Mouse (Mus musculus): ENCODE measurements at regions not wholly inside any gene's neighbourhood (a gene's known extent, or its start where the extent isn't known, plus 50 kb on each side); places are given as distances from the start of the nearest gene placed in this dataset.

GRCm38 (mm10) chr3:136993473-136993872, 323.5 kb downstream of the Ppp3ca start:
- DNase-seq (ENCODE audit: low read depth, low spot score): no peak

- no peak for DNase-seq (ENCODE audit: low read depth, low spot score)
These were observed 324.6 kb downstream of the Ppp3ca start for GRCm38 (mm10) chr3:136994361-136995083.

GRCm38 (mm10) chr3:136995611-136996335, 325.8 kb downstream of the Ppp3ca start:
- no peak for DNase-seq (ENCODE audit: low read depth, low spot score)

GRCm38 (mm10) chr3:136996381-136996895, 326.5 kb downstream of the Ppp3ca start:
- DNase-seq (ENCODE audit: low read depth, low spot score): no peak

- no peak for DNase-seq (ENCODE audit: low read depth, low spot score)
These were observed 329.3 kb upstream of the Emcn start for GRCm38 (mm10) chr3:137011551-137011950.

GRCm38 (mm10) chr3:137014686-137015085, 326.2 kb upstream of the Emcn start:
- peak; percentile 39 for DNase-seq (ENCODE audit: low read depth, low spot score)

GRCm38 (mm10) chr3:137015199-137015598, 325.7 kb upstream of the Emcn start:
- DNase-seq (ENCODE audit: low read depth, low spot score): no peak

- DNase-seq (ENCODE audit: low read depth, low spot score): no peak
These were observed 320.8 kb upstream of the Emcn start for GRCm38 (mm10) chr3:137019971-137020634.

- no peak for DNase-seq (ENCODE audit: low read depth, low spot score)
These were observed 311.3 kb upstream of the Emcn start for GRCm38 (mm10) chr3:137029546-137029945.

- DNase-seq (ENCODE audit: low read depth, low spot score): no peak
These were observed 308.1 kb upstream of the Emcn start for GRCm38 (mm10) chr3:137032802-137033201.

- no peak for DNase-seq (ENCODE audit: low read depth, low spot score)
These were observed 301.2 kb upstream of the Emcn start for GRCm38 (mm10) chr3:137039638-137040037.

GRCm38 (mm10) chr3:137056544-137057224, 284.2 kb upstream of the Emcn start:
- DNase-seq (ENCODE audit: low read depth, low spot score): no peak

GRCm38 (mm10) chr3:137057225-137057910, 283.5 kb upstream of the Emcn start:
- no peak for DNase-seq (ENCODE audit: low read depth, low spot score)

GRCm38 (mm10) chr3:137057911-137058260, 283.0 kb upstream of the Emcn start:
- no peak for DNase-seq (ENCODE audit: low read depth, low spot score)

GRCm38 (mm10) chr3:137062067-137062466, 278.8 kb upstream of the Emcn start:
- no peak for DNase-seq (ENCODE audit: low read depth, low spot score)

GRCm38 (mm10) chr3:137067336-137067735, 273.5 kb upstream of the Emcn start:
- no peak for DNase-seq (ENCODE audit: low read depth, low spot score)

GRCm38 (mm10) chr3:137069334-137069733, 271.5 kb upstream of the Emcn start:
- DNase-seq (ENCODE audit: low read depth, low spot score): no peak

GRCm38 (mm10) chr3:137077718-137078599, 262.9 kb upstream of the Emcn start:
- no peak for DNase-seq (ENCODE audit: low read depth, low spot score)

GRCm38 (mm10) chr3:137078600-137078975, 262.3 kb upstream of the Emcn start:
- no peak for DNase-seq (ENCODE audit: low read depth, low spot score)

GRCm38 (mm10) chr3:137086896-137087295, 254.0 kb upstream of the Emcn start:
- no peak for DNase-seq (ENCODE audit: low read depth, low spot score)

All from embryo, embryonic 11.5 days (tissue).